13 mouse cellular contexts compared by ENCODE assay signal in the genomic region with DNA sequence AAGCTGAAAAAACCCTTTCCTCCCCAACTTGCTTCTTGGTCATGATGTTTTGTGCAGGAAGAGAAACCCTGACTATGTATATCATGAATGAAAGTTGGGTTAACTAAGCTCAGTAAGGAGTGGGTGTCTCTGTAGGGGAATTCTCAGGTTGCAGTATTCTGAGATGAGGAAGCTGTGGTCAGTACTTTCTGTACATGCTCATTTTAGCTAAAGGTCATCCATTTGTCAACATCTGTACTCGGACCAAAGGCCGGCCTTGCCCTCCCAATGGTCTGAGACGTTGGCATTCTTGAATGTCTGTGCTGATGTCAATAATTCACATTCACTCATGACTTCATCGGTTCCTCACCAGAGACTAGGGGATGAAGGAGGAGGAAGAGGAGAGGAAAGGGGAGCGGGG.
"Had no signal": no experiment of that assay in that cellular context is flagged by ENCODE, and none has a peak within 500 bp of the region (broad histone marks: within the 10 kb centered on the region; RNA-seq: fewer than 3 reads in every experiment).

No protein-coding gene starts in this region.

- H3K27me3 ChIP-seq: limb, embryonic 15.5 days; lung, embryonic 15.5 days; neural tube, embryonic 13.5 days had no signal

- H3K9ac ChIP-seq: limb, embryonic 15.5 days; liver, embryonic 12.5 days; lung, embryonic 15.5 days; midbrain, embryonic 13.5 days; neural tube, embryonic 13.5 days had no signal

- H3K27ac ChIP-seq: limb, embryonic 15.5 days; liver, embryonic 12.5 days; lung, embryonic 15.5 days; midbrain, embryonic 13.5 days; neural tube, embryonic 13.5 days; stomach, postnatal 0 days had no signal

- DNase-seq: kidney, adult 18-20 months; kidney, postnatal 14 days; layer of hippocampus, adult 9-11 months; layer of hippocampus, postnatal 36 days; lung, postnatal 4 days; retina, postnatal 1 day; right cerebral cortex, postnatal 4 days had no signal

- ATAC-seq: liver, embryonic 12.5 days; midbrain, embryonic 13.5 days had no signal

- H3K9me3 ChIP-seq: limb, embryonic 15.5 days; liver, embryonic 12.5 days; lung, embryonic 15.5 days; midbrain, embryonic 13.5 days; neural tube, embryonic 13.5 days had no signal

- H3K4me3 ChIP-seq: limb, embryonic 15.5 days; liver, embryonic 12.5 days; lung, embryonic 15.5 days; midbrain, embryonic 13.5 days; neural tube, embryonic 13.5 days had no signal

- H3K36me3 ChIP-seq: limb, embryonic 15.5 days; liver, embryonic 12.5 days; lung, embryonic 15.5 days; midbrain, embryonic 13.5 days; neural tube, embryonic 13.5 days had no signal

- H3K4me2 ChIP-seq: limb, embryonic 15.5 days; liver, embryonic 12.5 days; lung, embryonic 15.5 days; midbrain, embryonic 13.5 days; neural tube, embryonic 13.5 days had no signal
